Mouse (Mus musculus): Measurements from ENCODE around the gene Rab19. TPM values are rescaled to one million over a fixed set of nuclear protein-coding genes. Genes with fewer than 3 reads are reported as not detected.
"Not testable (repeated sequence)": the region's sequence is repeated elsewhere in the genome, so short reads cannot be mapped to it uniquely, and the experiment has no call there.

The Rab19 gene
- total and polyA plus RNA-seq, 2 experiments from 2014 or later = 0.25 TPM; not detected in 1

DNA sequence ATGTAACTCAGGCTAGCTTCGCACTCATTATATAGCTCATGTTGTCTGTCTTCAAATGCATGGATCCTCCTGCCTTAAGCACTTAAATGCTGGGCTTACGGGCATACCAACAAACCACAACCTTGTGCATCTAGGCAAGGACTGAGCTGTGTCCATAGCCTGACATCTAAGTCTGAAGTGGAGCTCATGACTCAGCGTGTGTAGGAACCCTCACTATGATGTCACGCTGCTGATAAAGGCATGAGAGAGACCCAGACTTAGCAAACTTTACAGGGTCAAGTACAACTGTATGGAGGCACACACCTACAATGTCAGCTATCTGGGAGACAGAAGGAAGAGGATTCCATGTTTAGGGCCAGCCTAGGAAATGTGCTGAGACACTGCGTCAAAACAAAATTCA is 25.5 kb downstream of the Rab19 start:
- H3K27me3 ChIP-seq (ENCODE audit: insufficient read depth, low read length) = no peaks in the 10 kb centered on the region
- DNase-seq (ENCODE audit: low spot score) (no peak), ATAC-seq (ENCODE audit: low FRiP score) (no peak)
- no peaks in the 10 kb centered on the region for H3K4me1 ChIP-seq (ENCODE audit: insufficient read depth, low read length)
- no peak overlapping the region for H3K27ac ChIP-seq (ENCODE audit: low read depth, low read length)
- H3K4me2 ChIP-seq (ENCODE audit: low read depth, low read length, poor library complexity, severe bottlenecking) = no peak overlapping the region
- no peak overlapping the region for H3K9ac ChIP-seq (replicated peaks; ENCODE audit: low read length, poor library complexity, severe bottlenecking)
- no peaks in the 10 kb centered on the region for H3K9me3 ChIP-seq (ENCODE audit: low read length)
- TF ChIP-seq CTCF (IDR thresholded peaks at IDR 0.05) = no peak
- H3K4me3 ChIP-seq (ENCODE audit: low read depth, low read length) = no peak overlapping the region
- WGBS = 95% methylated on average over 5 of the region's 5 CpGs
- peaks cover 26% of the 10 kb centered on the region for H3K36me3 ChIP-seq (ENCODE audit: insufficient read depth, low read length)

DNA sequence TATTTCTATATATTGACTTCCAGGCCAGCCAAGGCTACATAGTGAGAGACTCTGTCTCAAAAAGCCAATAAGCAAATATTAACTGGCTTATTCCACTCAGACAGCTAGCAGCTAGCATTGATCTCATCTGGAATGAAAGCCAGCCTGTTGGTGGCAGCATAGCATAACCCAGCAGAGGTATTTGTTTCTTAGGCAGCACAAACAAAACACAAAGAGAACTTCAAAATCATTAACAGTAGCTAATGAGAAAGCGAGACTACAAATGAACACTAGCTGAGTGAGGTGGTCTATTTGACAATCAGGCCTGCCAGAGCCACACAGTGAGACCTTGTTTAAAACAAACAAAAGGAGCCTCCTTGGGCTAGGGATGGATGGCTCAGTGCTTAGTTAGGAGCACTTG is 33.1 kb downstream of the Rab19 start:
- H3K4me3 ChIP-seq (ENCODE audit: low read depth, low read length) = no peak overlapping the region
- WGBS = 77% methylated on average over 1 of the region's 1 CpGs

DNA sequence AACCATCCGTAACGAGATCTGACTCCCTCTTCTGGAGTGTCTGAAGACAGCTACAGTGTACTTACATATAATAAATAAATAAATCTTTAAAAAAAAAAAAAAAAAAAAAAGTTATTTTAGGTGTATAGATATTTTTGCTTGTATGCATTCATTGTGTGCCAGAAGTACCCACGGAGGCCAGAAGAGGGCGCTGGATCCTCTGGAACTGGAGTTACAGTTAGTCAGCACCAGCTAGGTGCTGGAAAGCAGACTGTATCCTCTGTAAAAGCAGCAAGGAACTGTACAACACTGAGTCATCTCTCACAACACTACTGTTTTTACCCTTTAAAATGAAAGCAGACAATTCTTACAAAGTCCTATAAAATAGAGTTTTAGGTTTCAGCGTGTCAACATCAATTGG is 34.8 kb downstream of the Rab19 start:
- 59% methylated on average over 3 of the region's 5 CpGs for WGBS
- Histone ChIP-seq H3K4me3 (ENCODE audit: low read depth, low read length) (no peak overlapping the region), H3K9ac (replicated peaks; ENCODE audit: low read length, poor library complexity, severe bottlenecking) (no peak overlapping the region), H3K9me3 (ENCODE audit: low read length) (no peaks in the 10 kb centered on the region), H3K36me3 (ENCODE audit: insufficient read depth, low read length) (no peaks in the 10 kb centered on the region), H3K27ac (ENCODE audit: low read depth, low read length) (no peak overlapping the region), H3K4me1 (ENCODE audit: insufficient read depth, low read length) (peaks cover 6% of the 10 kb centered on the region; the same call in 1 of the 2 replicates), H3K27me3 (ENCODE audit: insufficient read depth, low read length) (no peaks in the 10 kb centered on the region), H3K4me2 (ENCODE audit: low read depth, low read length, poor library complexity, severe bottlenecking) (no peak overlapping the region)
- peak; percentile 71 for TF ChIP-seq CTCF (IDR thresholded peaks at IDR 0.05)
- ATAC-seq (ENCODE audit: low FRiP score) (no peak), DNase-seq (ENCODE audit: low spot score) (peak; percentile 67)

More for the DNA sequence above, 33.1 kb downstream of the Rab19 start:
- TF ChIP-seq CTCF (IDR thresholded peaks at IDR 0.05) = peak; percentile 61
- Histone ChIP-seq H3K4me2 (ENCODE audit: low read depth, low read length, poor library complexity, severe bottlenecking) (no peak overlapping the region), H3K27me3 (ENCODE audit: insufficient read depth, low read length) (no peaks in the 10 kb centered on the region), H3K9me3 (ENCODE audit: low read length) (no peaks in the 10 kb centered on the region), H3K4me1 (ENCODE audit: insufficient read depth, low read length) (peaks cover 6% of the 10 kb centered on the region; the same call in 1 of the 2 replicates), H3K27ac (ENCODE audit: low read depth, low read length) (no peak overlapping the region), H3K9ac (replicated peaks; ENCODE audit: low read length, poor library complexity, severe bottlenecking) (no peak overlapping the region), H3K36me3 (ENCODE audit: insufficient read depth, low read length) (peaks cover 6% of the 10 kb centered on the region; the same call in 1 of the 2 replicates)
- DNase-seq (ENCODE audit: low spot score) (peak; percentile 35), ATAC-seq (ENCODE audit: low FRiP score) (no peak)

DNA sequence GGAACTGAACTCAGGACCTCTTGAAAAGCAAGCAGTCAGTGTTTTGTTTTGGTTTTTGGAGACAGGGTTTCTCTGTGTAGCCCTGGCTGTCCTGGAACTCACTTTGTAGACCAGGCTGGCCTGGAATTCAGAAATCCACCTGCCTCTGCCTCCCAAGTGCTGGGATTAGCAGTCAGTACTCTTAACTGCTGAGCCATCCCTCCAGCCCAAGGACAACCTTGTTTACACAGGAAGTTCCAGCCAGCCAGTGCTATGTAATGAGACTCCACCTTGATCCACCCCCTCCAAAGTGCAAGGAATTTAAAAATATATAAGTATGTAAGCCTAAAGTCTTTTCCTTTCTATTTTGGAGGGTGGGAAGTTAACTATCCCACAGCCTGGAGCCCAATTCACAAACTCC is 35.7 kb downstream of the Rab19 start:
- not testable (repeated sequence) for H3K4me1 ChIP-seq (ENCODE audit: insufficient read depth, low read length); H3K9ac ChIP-seq (replicated peaks; ENCODE audit: low read length, poor library complexity, severe bottlenecking); H3K27ac ChIP-seq (ENCODE audit: low read depth, low read length); H3K4me3 ChIP-seq (ENCODE audit: low read depth, low read length); H3K36me3 ChIP-seq (ENCODE audit: insufficient read depth, low read length); ATAC-seq (ENCODE audit: low FRiP score); H3K27me3 ChIP-seq (ENCODE audit: insufficient read depth, low read length); H3K4me2 ChIP-seq (ENCODE audit: low read depth, low read length, poor library complexity, severe bottlenecking); DNase-seq (ENCODE audit: low spot score); H3K9me3 ChIP-seq (ENCODE audit: low read length)

DNA sequence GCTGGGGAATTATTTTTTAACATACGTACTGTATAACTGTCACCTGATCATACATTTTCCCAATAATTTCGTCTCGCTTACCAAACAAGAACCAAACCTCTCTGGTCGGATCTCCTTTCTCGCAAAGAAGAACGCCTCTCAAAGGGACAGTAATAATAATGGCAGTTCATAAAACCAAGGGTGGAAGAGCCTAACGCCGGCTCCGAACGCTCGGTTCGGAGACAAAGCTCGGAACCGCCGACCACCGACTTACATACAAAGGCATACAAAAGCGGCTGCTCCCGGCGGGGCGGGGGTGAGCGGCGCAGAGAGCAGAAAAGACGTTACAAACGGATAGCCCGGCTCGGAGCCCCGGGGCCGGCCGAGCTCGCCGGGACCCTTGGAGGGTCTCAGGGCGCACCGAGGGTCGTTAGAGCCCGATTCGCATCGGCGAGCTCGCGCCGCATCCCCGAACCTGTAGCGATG is 38.4 kb downstream of the Rab19 start:
- no peak for TF ChIP-seq CTCF (IDR thresholded peaks at IDR 0.05)
- ATAC-seq (ENCODE audit: low FRiP score) (peak; percentile 39), DNase-seq (ENCODE audit: low spot score) (peak; percentile 43)
- Histone ChIP-seq H3K4me1 (ENCODE audit: insufficient read depth, low read length) (peaks cover 4% of the 10 kb centered on the region; the same call in 1 of the 2 replicates), H3K27me3 (ENCODE audit: insufficient read depth, low read length) (no peaks in the 10 kb centered on the region), H3K4me3 (ENCODE audit: low read depth, low read length) (peak overlapping the region; percentile 92), H3K9me3 (ENCODE audit: low read length) (no peaks in the 10 kb centered on the region), H3K4me2 (ENCODE audit: low read depth, low read length, poor library complexity, severe bottlenecking) (peak overlapping the region; percentile 63), H3K27ac (ENCODE audit: low read depth, low read length) (peak overlapping the region; percentile 95), H3K36me3 (ENCODE audit: insufficient read depth, low read length) (no peaks in the 10 kb centered on the region), H3K9ac (replicated peaks; ENCODE audit: low read length, poor library complexity, severe bottlenecking) (peak overlapping the region; percentile 91)
- WGBS = under 1% methylated on average over 33 of the region's 43 CpGs

DNA sequence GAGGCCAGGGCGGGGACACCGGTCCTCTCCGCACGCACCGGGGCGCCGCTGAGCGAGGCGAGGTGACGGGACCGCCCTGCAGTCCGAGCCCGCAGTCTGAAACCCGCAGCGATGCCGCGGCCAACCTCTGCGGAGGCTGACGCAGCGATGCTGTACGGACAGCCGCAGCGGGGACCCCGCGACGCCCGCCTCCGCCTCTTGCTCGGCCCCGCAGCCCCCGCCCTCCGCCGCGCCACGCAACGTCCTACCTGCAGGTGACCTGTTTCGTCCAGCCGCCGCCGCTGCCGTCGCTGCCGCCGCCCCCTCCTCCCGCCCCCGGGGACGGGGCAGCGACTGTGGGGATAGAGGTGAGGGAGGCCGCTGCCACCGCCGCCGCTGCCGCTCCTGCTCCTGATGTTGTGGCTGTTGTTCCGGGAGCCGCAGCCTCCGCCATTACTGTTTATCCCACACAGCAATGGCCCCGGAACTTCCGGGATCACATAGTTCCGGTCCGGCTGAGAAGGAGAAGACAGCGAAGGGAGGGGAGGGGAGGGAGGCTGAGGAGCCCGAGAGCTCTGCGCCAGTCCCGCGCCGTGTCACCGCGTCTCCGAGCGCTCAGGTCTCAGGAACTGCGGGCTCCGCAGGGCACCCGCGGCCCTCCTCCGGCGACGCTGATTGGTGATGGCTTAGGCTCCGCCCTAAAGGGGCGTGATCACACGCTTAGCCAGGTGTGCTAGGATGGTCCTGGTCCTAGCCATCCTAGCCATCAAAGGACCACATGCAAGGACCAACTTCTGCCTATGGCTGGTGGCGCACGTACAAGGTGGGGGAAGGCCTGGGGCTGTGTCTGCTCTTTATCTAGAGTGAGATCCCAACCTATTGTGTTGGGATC is 39.1 kb downstream of the Rab19 start, which contains the start of gene Mkrn1:
Gene Mkrn1, minus strand, starts transcription at position 612 of the 871 bp plus-strand sequence.
- peak within 1 kb of the TSS; percentile 95 for H3K27ac ChIP-seq (ENCODE audit: low read depth, low read length)
- peak within 1 kb of the TSS; percentile 63 for H3K4me2 ChIP-seq (ENCODE audit: low read depth, low read length, poor library complexity, severe bottlenecking)
- H3K4me1 ChIP-seq (ENCODE audit: insufficient read depth, low read length) = 0 out of 2 replicates have a peak, but pooled peaks cover 3% of the 10 kb centered on the region
- WGBS = 0% methylated on average over 64 of the region's 82 CpGs
- DNase-seq (ENCODE audit: low spot score) = peak; percentile 94
- TF ChIP-seq CTCF (IDR thresholded peaks at IDR 0.05) = no peak
- H3K9me3 ChIP-seq (ENCODE audit: low read length) = no peaks in the 10 kb centered on the region
- peak; percentile 94 for ATAC-seq (ENCODE audit: low FRiP score)
- H3K36me3 ChIP-seq (ENCODE audit: insufficient read depth, low read length) = no peaks in the 10 kb centered on the region
- H3K4me3 ChIP-seq (ENCODE audit: low read depth, low read length) = peak within 1 kb of the TSS; percentile 92
- H3K27me3 ChIP-seq (ENCODE audit: insufficient read depth, low read length) = no peaks in the 10 kb centered on the region
- peak within 1 kb of the TSS; percentile 91 for H3K9ac ChIP-seq (replicated peaks; ENCODE audit: low read length, poor library complexity, severe bottlenecking)

Data from midbrain, postnatal 0 days (tissue).